Mouse (Mus musculus) lung, adult 2 months (tissue): Measurements from ENCODE around the gene Coq10b. TPM values are rescaled to one million over a fixed set of nuclear protein-coding genes. Genes with fewer than 3 reads are reported as not detected.
A peak's percentile ranks its signal among the peaks of the same experiment; 100 is the strongest.
"Not testable (repeated sequence)": the region's sequence is repeated elsewhere in the genome, so short reads cannot be mapped to it uniquely, and the experiment has no call there.

Experiments used
- DNase-seq: peaks from one replicate; pipeline ENCODE4 v3.0.0; 2022
- H3K4me1 ChIP-seq: fragments of 200-500 bp; 2 replicates; pipeline ENCODE4 v1.6.1; 2011; ENCODE audit warnings: low read length; ENCODE audit not compliant: control insufficient read depth, insufficient read depth
- H3K4me3 ChIP-seq: fragments of 200-500 bp; replicated peaks from 2 replicates; pipeline ENCODE3; 2011; ENCODE audit warnings: low read depth, mild to moderate bottlenecking, control low read depth, low read length; ENCODE audit errors: extremely low read depth
- CTCF ChIP-seq: fragments of 200-500 bp; IDR thresholded peaks from 2 replicates; pipeline ENCODE4 v1.5.1; 2011; ENCODE audit warnings: mild to moderate bottlenecking, low read length, control low read depth; ENCODE audit not compliant: insufficient read depth
- POLR2A ChIP-seq: fragments of 200-500 bp; IDR thresholded peaks from 2 replicates; pipeline ENCODE4 v1.6.1; 2011; ENCODE audit warnings: low read depth, mild to moderate bottlenecking, control low read depth, low read length, borderline replicate concordance; ENCODE audit errors: extremely low read depth
- WGBS: fragments of 180-500 bp; shearing (Covaris S2); methylation state at CpG from one replicate; pipeline ENCODE4 v1.1.7; 2018; 5-methylcytosine and 5-hydroxymethylcytosine counted together
- polyA plus RNA-seq: library from polyadenylated mRNA; depleted of rRNA; stranded (reverse); fragments of >200 nt; gene quantifications from 2 replicates; pipeline ENCODE4 v1.2.3, GENCODE M21; 2012; rRNA removed

The Coq10b gene
- polyA plus RNA-seq: 8.7 and 11.2 TPM in 2 replicates

DNA sequence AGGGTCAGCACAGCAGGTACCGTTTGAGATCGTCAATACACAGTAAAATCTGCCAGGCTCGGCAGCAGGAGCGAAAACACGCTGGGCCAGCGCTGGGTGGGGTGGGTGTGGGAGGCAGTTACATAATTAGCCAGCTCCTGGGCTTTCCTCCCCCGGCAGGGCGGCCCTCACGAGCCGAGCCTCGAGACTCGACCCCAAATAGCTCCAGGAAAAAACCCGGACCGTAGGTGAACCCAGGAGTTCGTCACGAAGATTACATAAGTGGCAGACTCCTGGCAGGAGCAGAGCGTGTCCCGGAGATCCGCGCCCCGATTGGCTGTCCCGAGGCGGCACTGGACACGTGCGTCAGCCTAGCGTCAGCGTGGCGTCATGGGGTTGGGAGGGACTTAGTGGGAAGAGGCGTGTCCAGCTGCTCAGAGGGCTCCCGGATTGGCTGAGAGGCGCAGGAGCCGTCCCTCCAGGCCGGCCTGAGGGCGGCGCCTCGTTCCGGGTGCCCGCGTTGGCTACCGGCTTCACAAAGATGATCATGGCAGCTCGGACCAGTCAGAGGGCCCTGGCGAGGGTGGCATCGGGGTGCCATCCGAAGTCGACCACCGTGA is at the start of gene Coq10b:
Coq10b (plus strand) TSS at position 416 of the 599 bp plus-strand sequence.
- Histone ChIP-seq H3K4me3 (peak within 1 kb of the TSS; percentile 70), H3K4me1 (peaks cover 6% of the 10 kb centered on the region)
- peak; percentile 66 for TF ChIP-seq POLR2A
- no peak for TF ChIP-seq CTCF
- DNase-seq: peak; percentile 100
- under 1% methylated on average over 46 of the region's 46 CpGs for WGBS

DNA sequence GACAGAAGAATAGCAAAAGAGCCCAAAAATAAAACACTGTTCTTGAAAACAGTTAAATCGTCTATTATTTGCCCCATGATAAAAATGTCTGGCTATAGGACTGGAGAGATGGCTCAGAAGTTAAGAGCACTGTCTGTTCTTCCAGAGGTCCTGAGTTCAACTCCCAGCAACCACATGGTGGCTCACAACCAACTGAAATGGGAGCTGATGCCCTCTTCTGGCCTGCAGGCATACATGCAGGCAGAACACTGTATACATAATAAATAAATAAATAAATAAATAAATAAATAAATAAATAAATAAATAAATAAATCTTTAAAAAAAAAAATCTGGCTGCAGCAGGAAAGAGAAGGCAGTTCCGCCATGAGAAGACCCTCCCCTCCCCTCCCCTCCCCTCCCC is 44.3 kb upstream of the Coq10b start:
- not testable (repeated sequence) for H3K4me3 ChIP-seq, DNase-seq, H3K4me1 ChIP-seq
- WGBS: 83% methylated on average over 2 of the region's 2 CpGs

DNA sequence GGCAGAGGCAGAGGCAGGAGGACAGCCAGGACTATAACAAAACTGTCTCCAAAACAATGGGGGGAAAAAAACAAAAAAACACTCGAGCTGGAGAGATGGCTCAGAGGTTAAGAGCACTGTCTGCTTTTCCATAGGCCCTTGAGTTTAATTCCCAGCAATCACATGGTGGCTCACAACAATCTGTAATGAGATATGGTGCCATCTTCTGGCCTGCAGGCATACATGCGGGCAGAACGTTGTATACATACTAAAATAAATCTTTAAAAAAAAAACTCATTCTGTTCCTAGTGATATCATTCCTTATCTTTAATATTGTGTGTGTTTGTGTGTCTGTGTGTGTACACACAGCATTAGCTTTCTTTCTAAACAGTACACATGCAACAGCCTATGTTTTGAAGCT is 40.1 kb upstream of the Coq10b start:
- no peak for TF ChIP-seq POLR2A
- Histone ChIP-seq H3K4me1 (no peaks in the 10 kb centered on the region), H3K4me3 (no peak overlapping the region)
- no peak for DNase-seq
- 30% methylated on average over 3 of the region's 3 CpGs for WGBS

DNA sequence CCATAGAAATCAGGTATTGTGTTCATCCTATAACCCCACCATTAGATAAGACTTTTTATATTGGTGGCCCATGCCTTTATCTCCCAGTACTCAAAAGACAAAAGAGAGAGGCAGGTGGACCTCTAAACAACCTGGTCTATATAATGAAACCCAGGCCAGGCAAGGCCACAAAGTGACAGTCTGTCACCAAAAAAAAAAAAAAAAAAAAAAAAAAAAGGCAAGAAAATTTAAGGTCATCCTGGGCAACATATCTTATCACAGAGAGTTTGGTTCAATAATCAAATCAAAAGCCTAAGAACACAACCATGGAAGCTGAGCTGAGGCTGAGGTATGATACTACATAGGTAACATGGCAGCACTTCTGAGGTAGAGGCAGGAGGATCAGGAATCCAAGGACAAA is 30.7 kb upstream of the Coq10b start:
- H3K4me1 ChIP-seq: peaks cover 10% of the 10 kb centered on the region
- TF ChIP-seq CTCF: no peak
- no peak overlapping the region for H3K4me3 ChIP-seq
- DNase-seq: no peak

DNA sequence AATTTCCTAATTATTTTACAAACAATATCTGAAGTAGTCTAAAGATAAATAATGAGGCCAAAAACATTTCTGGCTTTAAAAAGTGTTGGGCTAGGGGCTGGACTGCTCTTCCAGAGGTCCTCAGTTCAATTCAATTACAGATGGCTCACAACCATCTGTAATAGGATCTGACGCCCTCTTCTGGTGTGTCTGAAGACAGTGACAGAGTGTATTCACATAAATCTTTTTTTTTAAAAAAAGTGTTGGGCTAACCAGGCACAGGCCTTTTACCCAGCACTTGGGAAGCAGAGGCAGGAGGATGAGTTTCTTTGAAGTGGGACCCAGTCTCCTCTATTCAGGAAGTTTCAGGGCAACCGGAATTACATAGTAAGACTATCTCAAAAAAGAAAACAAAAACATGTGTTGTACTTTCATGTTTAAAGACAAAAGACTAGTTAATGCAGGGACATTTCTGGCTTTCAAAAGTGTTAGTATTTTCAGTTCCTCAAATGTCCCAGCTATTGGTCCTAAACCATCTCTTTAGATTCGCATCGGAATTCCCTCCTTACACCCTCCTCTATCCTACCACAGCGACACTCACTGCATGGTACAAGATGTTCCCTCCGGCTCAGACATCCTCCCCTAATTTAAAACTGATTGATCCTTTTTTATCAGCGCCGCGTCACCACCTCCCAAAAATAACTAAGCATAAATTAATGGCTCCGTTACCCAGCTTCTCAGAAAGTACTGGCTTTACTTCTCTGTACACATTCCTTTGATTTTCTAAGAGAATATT is 26.7 kb upstream of the Coq10b start:
- TF ChIP-seq CTCF (no peak), POLR2A (no peak)
- no peak for DNase-seq
- H3K4me1 ChIP-seq: peaks cover 8% of the 10 kb centered on the region
- H3K4me3 ChIP-seq: peak overlapping the region; percentile 97
- WGBS: 4% methylated on average over 10 of the region's 10 CpGs

DNA sequence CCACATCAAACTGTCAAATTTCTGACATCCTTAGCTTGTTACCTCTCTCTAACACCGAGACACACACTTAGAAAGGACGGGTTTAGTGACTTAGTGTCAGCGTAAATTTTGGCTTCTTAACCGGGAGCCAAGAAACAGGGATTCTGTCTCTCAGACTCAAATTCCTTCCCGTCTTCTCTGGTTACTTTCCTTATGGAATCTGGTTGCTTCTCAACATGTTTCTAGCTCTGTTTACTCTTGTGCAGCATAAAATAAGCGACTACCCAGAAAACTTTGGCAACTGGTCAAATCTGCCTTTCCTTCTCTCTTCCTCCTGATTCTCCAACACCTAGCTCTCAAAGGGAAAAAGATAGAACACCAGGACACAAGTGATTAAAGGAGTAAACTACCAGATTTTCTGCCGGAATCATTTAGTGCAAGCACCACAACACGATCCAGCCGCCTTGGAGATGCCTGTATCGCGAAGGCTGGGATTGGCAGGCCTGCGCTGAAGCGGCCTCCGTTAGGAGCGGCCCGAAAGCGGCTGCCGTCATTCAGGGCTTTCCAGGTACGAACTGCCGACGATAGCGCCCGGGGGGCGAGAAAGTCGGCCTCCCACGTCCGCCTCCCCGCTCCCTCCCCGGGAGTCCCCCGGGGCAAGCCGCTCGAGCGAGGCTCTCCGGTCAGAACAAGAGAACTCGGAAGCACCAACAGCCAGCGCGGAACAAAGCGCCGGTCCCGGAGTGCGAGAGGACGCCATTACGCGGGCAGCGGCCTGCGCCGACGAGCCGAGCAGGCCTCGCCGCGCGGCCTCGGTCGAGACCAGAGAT is 25.9 kb upstream of the Coq10b start:
- under 1% methylated on average over 55 of the region's 55 CpGs for WGBS
- DNase-seq: no peak
- Histone ChIP-seq H3K4me3 (peak overlapping the region; percentile 97), H3K4me1 (peaks cover 8% of the 10 kb centered on the region)
- TF ChIP-seq CTCF (no peak), POLR2A (no peak)

DNA sequence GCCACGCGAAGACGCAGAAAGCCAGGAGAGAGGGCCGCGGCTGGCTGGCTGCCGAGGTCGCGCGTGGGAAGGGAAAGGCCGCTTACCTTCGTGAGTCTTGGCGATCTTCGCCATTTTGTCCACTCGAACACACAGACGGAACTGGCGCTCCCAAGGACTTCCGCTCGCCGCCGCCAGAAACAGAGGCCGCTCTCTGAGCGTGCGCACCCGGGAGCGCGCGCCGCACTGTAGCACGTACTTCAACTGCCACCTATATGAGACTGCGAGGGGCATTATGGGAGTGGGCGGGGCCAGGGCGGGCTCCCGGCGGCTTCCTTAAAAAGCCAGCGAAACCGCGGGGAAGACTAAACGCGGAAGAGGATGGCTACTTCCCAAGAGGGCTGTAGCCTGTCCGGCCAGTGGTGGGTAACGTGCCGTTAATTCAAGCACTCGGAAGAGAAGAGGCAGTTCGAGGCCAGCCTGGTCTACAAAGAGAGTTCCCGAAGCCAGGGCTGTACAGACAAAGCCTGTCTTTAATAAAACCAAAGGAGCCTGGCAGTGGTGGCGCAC is 25.2 kb upstream of the Coq10b start, which contains the start of gene Sf3b1:
Sf3b1 (minus strand) TSS at position 229 of the 549 bp plus-strand sequence.
- WGBS: 2% methylated on average over 46 of the region's 46 CpGs
- peak; percentile 94 for DNase-seq
- Histone ChIP-seq H3K4me1 (peaks cover 8% of the 10 kb centered on the region), H3K4me3 (peak within 1 kb of the TSS; percentile 97)
- TF ChIP-seq CTCF (no peak), POLR2A (peak; percentile 93; the same call in 1 of the 2 replicates)

DNA sequence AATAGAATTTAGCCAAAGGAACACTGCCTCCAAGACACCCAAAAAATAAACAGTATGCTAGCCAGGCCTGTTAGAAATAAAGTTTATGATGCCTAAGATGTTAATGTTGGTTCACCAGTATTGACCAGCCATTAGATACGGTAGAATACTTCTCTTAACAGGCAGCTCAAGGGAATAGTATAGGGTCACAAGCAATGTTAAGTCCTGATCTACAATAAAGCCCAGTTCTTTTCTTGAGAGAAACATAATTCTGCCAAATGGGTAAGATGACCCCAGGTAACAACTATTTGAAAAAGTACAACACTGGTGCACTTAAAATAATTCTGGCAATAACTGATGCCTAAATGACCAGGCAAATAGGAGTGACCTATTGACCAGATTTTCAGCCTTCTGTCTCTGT is 24.6 kb upstream of the Coq10b start:
- no peak overlapping the region for H3K4me3 ChIP-seq
- WGBS: 88% methylated on average over 1 of the region's 1 CpGs
- TF ChIP-seq POLR2A (no peak), CTCF (no peak)
- peaks cover 8% of the 10 kb centered on the region for H3K4me1 ChIP-seq
- DNase-seq: no peak

DNA sequence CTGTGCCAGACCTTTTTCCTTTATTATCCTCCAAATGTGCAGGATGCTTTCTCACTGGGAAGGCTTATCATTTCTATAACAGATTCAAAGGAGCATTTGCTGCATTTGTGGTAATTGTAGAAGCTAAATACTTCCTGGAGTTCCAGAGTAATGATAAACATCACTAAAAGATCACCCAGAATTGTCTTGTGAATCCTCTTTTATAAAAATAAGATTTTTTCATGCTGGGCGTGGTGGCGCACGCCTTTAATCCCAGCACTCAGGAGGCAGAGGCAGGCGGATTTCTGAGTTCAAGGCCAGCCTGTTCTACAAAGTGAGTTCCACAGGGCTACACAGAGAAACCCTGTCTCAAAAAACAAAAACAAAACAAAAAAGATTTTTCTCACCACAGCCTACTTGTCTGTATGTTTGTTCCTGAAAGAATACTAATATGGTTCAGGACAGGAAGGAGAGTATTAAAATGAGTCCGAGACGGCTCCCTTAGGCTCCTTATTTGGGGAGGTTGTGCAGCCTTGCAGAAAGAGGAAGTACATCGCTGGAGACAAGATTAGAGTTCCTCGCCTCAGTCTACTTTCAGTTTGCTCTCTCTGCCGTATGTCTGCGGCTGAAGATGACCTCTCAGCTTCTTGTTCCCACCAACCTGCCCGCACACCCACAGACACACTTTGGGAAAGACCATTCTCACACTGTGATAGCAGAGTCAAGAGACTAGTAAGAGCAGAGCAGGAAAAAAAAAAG is 23.9 kb upstream of the Coq10b start:
- H3K4me3 ChIP-seq: peak overlapping the region; percentile 68
- TF ChIP-seq POLR2A (peak; percentile 79; the same call in 1 of the 2 replicates), CTCF (no peak)
- WGBS: 45% methylated on average over 11 of the region's 11 CpGs
- H3K4me1 ChIP-seq: peaks cover 4% of the 10 kb centered on the region
- no peak for DNase-seq
